In genomic region chr9:17500161-17500756, GRCm38 (mm10) we compare ENCODE assay signal across 17 mouse cellular contexts.
DNase-seq lines count a peak whose midpoint lies in the region; ATAC-seq and TF ChIP-seq lines count a peak whose summit lies in the region.
"Had no signal": no experiment of that assay in that cellular context is flagged by ENCODE, and none has a peak within 500 bp of the region (broad histone marks: within the 10 kb centered on the region; RNA-seq: fewer than 3 reads in every experiment).

No protein-coding gene starts in this region.

- no peaks in the 10 kb centered on the region for H3K36me3 ChIP-seq in forebrain, embryonic 13.5 days (ENCODE audit: poor library complexity, severe bottlenecking)
- H3K36me3 ChIP-seq in forebrain, embryonic 10.5 days (replicated peaks), result no peaks in the 10 kb centered on the region
- H3K36me3 ChIP-seq in lung, embryonic 14.5 days (ENCODE audit: insufficient read depth), result no peaks in the 10 kb centered on the region
- no peaks in the 10 kb centered on the region for H3K36me3 ChIP-seq in hindbrain, embryonic 13.5 days
- no peaks in the 10 kb centered on the region for H3K36me3 ChIP-seq in midbrain, embryonic 16.5 days (ENCODE audit: control insufficient read depth, insufficient read depth, low read length)
- H3K36me3 ChIP-seq: heart, embryonic 13.5 days had no signal

- no peaks in the 10 kb centered on the region for H3K27me3 ChIP-seq in forebrain, embryonic 13.5 days
- H3K27me3 ChIP-seq in forebrain, embryonic 10.5 days (ENCODE audit: poor library complexity, severe bottlenecking), result no peaks in the 10 kb centered on the region
- H3K27me3 ChIP-seq in lung, embryonic 14.5 days (ENCODE audit: insufficient read depth, low read length), result no peaks in the 10 kb centered on the region
- no peaks in the 10 kb centered on the region for H3K27me3 ChIP-seq in hindbrain, embryonic 13.5 days
- no peaks in the 10 kb centered on the region for H3K27me3 ChIP-seq in midbrain, embryonic 16.5 days (ENCODE audit: control insufficient read depth, insufficient read depth, low read depth, low read length)
- H3K27me3 ChIP-seq: heart, embryonic 13.5 days; megakaryocyte, embryonic 14.5 days had no signal

- H3K4me3 ChIP-seq in forebrain, embryonic 13.5 days, result no peak overlapping the region
- no peak overlapping the region for H3K4me3 ChIP-seq in forebrain, embryonic 10.5 days
- H3K4me3 ChIP-seq in lung, embryonic 14.5 days (ENCODE audit: low read depth, low read length), result no peak overlapping the region
- H3K4me3 ChIP-seq in hindbrain, embryonic 13.5 days, result no peak overlapping the region
- no peak overlapping the region for H3K4me3 ChIP-seq in midbrain, embryonic 16.5 days (ENCODE audit: low read depth, low read length)
- H3K4me3 ChIP-seq: heart, embryonic 13.5 days; megakaryocyte, embryonic 14.5 days had no signal

- H3K9ac ChIP-seq in forebrain, embryonic 13.5 days, result no peak overlapping the region
- H3K9ac ChIP-seq in lung, embryonic 14.5 days, result no peak overlapping the region
- no peak overlapping the region for H3K9ac ChIP-seq in hindbrain, embryonic 13.5 days
- no peak overlapping the region for H3K9ac ChIP-seq in midbrain, embryonic 16.5 days (ENCODE audit: low read depth, low read length)
- H3K9ac ChIP-seq: heart, embryonic 13.5 days; liver, postnatal 0 days had no signal

- H3K27ac ChIP-seq in forebrain, embryonic 13.5 days, result no peak overlapping the region
- H3K27ac ChIP-seq in forebrain, embryonic 10.5 days, result no peak overlapping the region
- no peak overlapping the region for H3K27ac ChIP-seq in lung, embryonic 14.5 days (ENCODE audit: low read depth)
- H3K27ac ChIP-seq in hindbrain, embryonic 13.5 days, result no peak overlapping the region
- H3K27ac ChIP-seq in midbrain, embryonic 16.5 days (ENCODE audit: low read length), result no peak overlapping the region
- H3K27ac ChIP-seq: heart, embryonic 13.5 days had no signal

- H3K4me1 ChIP-seq in forebrain, embryonic 13.5 days, result no peaks in the 10 kb centered on the region
- H3K4me1 ChIP-seq in forebrain, embryonic 10.5 days, result no peaks in the 10 kb centered on the region
- no peaks in the 10 kb centered on the region for H3K4me1 ChIP-seq in lung, embryonic 14.5 days (ENCODE audit: insufficient read depth)
- H3K4me1 ChIP-seq in hindbrain, embryonic 13.5 days (replicated peaks), result 0 out of 2 replicates have a peak, but pooled peaks cover 5% of the 10 kb centered on the region
- H3K4me1 ChIP-seq in midbrain, embryonic 16.5 days (ENCODE audit: control insufficient read depth, insufficient read depth, low read length), result no peaks in the 10 kb centered on the region
- H3K4me1 ChIP-seq: heart, embryonic 13.5 days; megakaryocyte, embryonic 14.5 days had no signal

- H3K4me2 ChIP-seq in forebrain, embryonic 13.5 days, result no peak overlapping the region
- no peak overlapping the region for H3K4me2 ChIP-seq in lung, embryonic 14.5 days
- no peak overlapping the region for H3K4me2 ChIP-seq in hindbrain, embryonic 13.5 days
- no peak overlapping the region for H3K4me2 ChIP-seq in midbrain, embryonic 16.5 days (ENCODE audit: low read length)
- H3K4me2 ChIP-seq: heart, embryonic 13.5 days had no signal

- no peak for TF ChIP-seq CTCF in lung, embryonic 14.5 days (IDR thresholded peaks at IDR 0.05; ENCODE audit: low read depth)

- DNase-seq in forebrain, embryonic 10.5 days (ENCODE audit: extremely low spot score, low spot score), result no peak
- peak; percentile 47 for DNase-seq in lung, embryonic 14.5 days
- no peak for DNase-seq in lung, adult 18-20 months
- DNase-seq in gastrocnemius, adult 18-20 months (ENCODE audit: low spot score), result no peak
- DNase-seq in Muller cell, postnatal 12 days (ENCODE audit: inconsistent ontology term), result no peak
- DNase-seq: adrenal gland, postnatal 14 days; B cell, adult 2 months; gastrocnemius, postnatal 25 days; liver, postnatal 0 days; right cerebral cortex, postnatal 4 days; thymus, postnatal 25 days had no signal

- ATAC-seq in forebrain, embryonic 13.5 days, result peak; percentile 55
- peak; percentile 60; the same call in 1 of the 2 replicates for ATAC-seq in lung, embryonic 14.5 days (ENCODE audit: insufficient read depth)
- peak; percentile 84 for ATAC-seq in hindbrain, embryonic 13.5 days (ENCODE audit: low FRiP score)
- ATAC-seq in midbrain, embryonic 16.5 days, result peak; percentile 80; the same call in 1 of the 2 replicates
- ATAC-seq: inflammation-experienced regulatory T-cells, adult 6 months; liver, postnatal 0 days had no signal

- 78% methylated on average over 7 of the region's 7 CpGs for WGBS in forebrain, embryonic 13.5 days
- 97% methylated on average over 7 of the region's 7 CpGs for WGBS in forebrain, embryonic 10.5 days
- WGBS in lung, embryonic 14.5 days, result 35% methylated on average over 7 of the region's 7 CpGs
- 53% methylated on average over 7 of the region's 7 CpGs for WGBS in hindbrain, embryonic 13.5 days
- 64% methylated on average over 7 of the region's 7 CpGs for WGBS in midbrain, embryonic 16.5 days

- H3K9me3 ChIP-seq in forebrain, embryonic 13.5 days (replicated peaks), result no peaks in the 10 kb centered on the region
- no peaks in the 10 kb centered on the region for H3K9me3 ChIP-seq in forebrain, embryonic 10.5 days
- H3K9me3 ChIP-seq in lung, embryonic 14.5 days (ENCODE audit: low read depth, low read length), result no peaks in the 10 kb centered on the region
- no peaks in the 10 kb centered on the region for H3K9me3 ChIP-seq in hindbrain, embryonic 13.5 days
- no peaks in the 10 kb centered on the region for H3K9me3 ChIP-seq in midbrain, embryonic 16.5 days (replicated peaks; ENCODE audit: control insufficient read depth, low read length, poor library complexity, severe bottlenecking)
- H3K9me3 ChIP-seq: heart, embryonic 13.5 days; megakaryocyte, embryonic 14.5 days had no signal
